Mouse (Mus musculus): ENCODE results near the gene Slc37a4. TPM values are rescaled to one million over a fixed set of nuclear protein-coding genes. Genes with fewer than 3 reads are reported as not detected.
A peak's percentile ranks its signal among the peaks of the same experiment; 100 is the strongest.

The Slc37a4 gene
- polyA plus RNA-seq (2014; fragmentation: Nextera tagmentation; extraction: Ambion mirVana) = 10.8 and 15.5 TPM in 2 replicates

- WGBS = under 1% methylated on average over 41 of the region's 43 CpGs
- Histone ChIP-seq H3K4me1 (ENCODE audit: control insufficient read depth, insufficient read depth, low read length) (peaks cover 3% of the 10 kb centered on the region; the same call in 1 of the 2 replicates), H3K27ac (replicated peaks; ENCODE audit: low read depth, low read length) (0 out of 2 replicates have a peak within 1 kb of the TSS, but pooled peaks have one; percentile 22), H3K9me3 (replicated peaks; ENCODE audit: control insufficient read depth, low read length) (no peaks in the 10 kb centered on the region), H3K36me3 (replicated peaks; ENCODE audit: control insufficient read depth, insufficient read depth, low read depth, low read length) (peaks cover 2% of the 10 kb centered on the region), H3K4me2 (ENCODE audit: low read depth, low read length) (peak within 1 kb of the TSS; percentile 91), H3K27me3 (ENCODE audit: control insufficient read depth, insufficient read depth, low read length) (no peaks in the 10 kb centered on the region), H3K9ac (replicated peaks; ENCODE audit: low read length) (peak within 1 kb of the TSS; percentile 71), H3K4me3 (ENCODE audit: low read depth, low read length) (peak within 1 kb of the TSS; percentile 64)
- ATAC-seq (replicated peaks; ENCODE audit: insufficient number of reproducible peaks, low FRiP score, low TSS enrichment, low read depth) (peak; percentile 97), DNase-seq (ENCODE audit: low spot score) (peak; percentile 91)
These were observed at the start of gene Slc37a4 for GRCm38 (mm10) chr9:44396684-44397411. Slc37a4 (plus strand) TSS chr9:44396852.

GRCm38 (mm10) chr9:44347166-44347565, 49.5 kb upstream of the Slc37a4 start:
- Histone ChIP-seq H3K27me3 (ENCODE audit: control insufficient read depth, insufficient read depth, low read length) (no peaks in the 10 kb centered on the region), H3K4me3 (ENCODE audit: low read depth, low read length) (no peak overlapping the region), H3K4me2 (ENCODE audit: low read depth, low read length) (no peak overlapping the region), H3K4me1 (ENCODE audit: control insufficient read depth, insufficient read depth, low read length) (peaks cover 5% of the 10 kb centered on the region), H3K27ac (replicated peaks; ENCODE audit: low read depth, low read length) (no peak overlapping the region), H3K9ac (replicated peaks; ENCODE audit: low read length) (no peak overlapping the region), H3K36me3 (replicated peaks; ENCODE audit: control insufficient read depth, insufficient read depth, low read depth, low read length) (peaks cover 8% of the 10 kb centered on the region), H3K9me3 (replicated peaks; ENCODE audit: control insufficient read depth, low read length) (no peaks in the 10 kb centered on the region)
- no peak for DNase-seq (ENCODE audit: low spot score)
- 96% methylated on average over 9 of the region's 9 CpGs for WGBS
- no peak for ATAC-seq (replicated peaks; ENCODE audit: insufficient number of reproducible peaks, low FRiP score, low TSS enrichment, low read depth)

GRCm38 (mm10) chr9:44347621-44348020, 49.0 kb upstream of the Slc37a4 start:
- H3K9me3 ChIP-seq (replicated peaks; ENCODE audit: control insufficient read depth, low read length) = no peaks in the 10 kb centered on the region
- H3K27ac ChIP-seq (replicated peaks; ENCODE audit: low read depth, low read length) = no peak overlapping the region
- no peak overlapping the region for H3K9ac ChIP-seq (replicated peaks; ENCODE audit: low read length)
- no peak for ATAC-seq (replicated peaks; ENCODE audit: insufficient number of reproducible peaks, low FRiP score, low TSS enrichment, low read depth)
- no peak overlapping the region for H3K4me3 ChIP-seq (ENCODE audit: low read depth, low read length)
- DNase-seq (ENCODE audit: low spot score) = no peak
- H3K36me3 ChIP-seq (replicated peaks; ENCODE audit: control insufficient read depth, insufficient read depth, low read depth, low read length) = peaks cover 8% of the 10 kb centered on the region
- H3K27me3 ChIP-seq (ENCODE audit: control insufficient read depth, insufficient read depth, low read length) = no peaks in the 10 kb centered on the region
- H3K4me2 ChIP-seq (ENCODE audit: low read depth, low read length) = no peak overlapping the region
- WGBS = 92% methylated on average over 4 of the region's 4 CpGs
- H3K4me1 ChIP-seq (ENCODE audit: control insufficient read depth, insufficient read depth, low read length) = peaks cover 5% of the 10 kb centered on the region

GRCm38 (mm10) chr9:44348546-44348945, 48.1 kb upstream of the Slc37a4 start:
- no peak for DNase-seq (ENCODE audit: low spot score)
- no peak for ATAC-seq (replicated peaks; ENCODE audit: insufficient number of reproducible peaks, low FRiP score, low TSS enrichment, low read depth)
- H3K9me3 ChIP-seq (replicated peaks; ENCODE audit: control insufficient read depth, low read length) = no peaks in the 10 kb centered on the region
- no peak overlapping the region for H3K9ac ChIP-seq (replicated peaks; ENCODE audit: low read length)
- no peak overlapping the region for H3K4me2 ChIP-seq (ENCODE audit: low read depth, low read length)
- WGBS = 90% methylated on average over 4 of the region's 4 CpGs
- no peaks in the 10 kb centered on the region for H3K4me1 ChIP-seq (ENCODE audit: control insufficient read depth, insufficient read depth, low read length)
- H3K36me3 ChIP-seq (replicated peaks; ENCODE audit: control insufficient read depth, insufficient read depth, low read depth, low read length) = peaks cover 8% of the 10 kb centered on the region
- H3K27me3 ChIP-seq (ENCODE audit: control insufficient read depth, insufficient read depth, low read length) = no peaks in the 10 kb centered on the region
- H3K27ac ChIP-seq (replicated peaks; ENCODE audit: low read depth, low read length) = no peak overlapping the region
- no peak overlapping the region for H3K4me3 ChIP-seq (ENCODE audit: low read depth, low read length)

GRCm38 (mm10) chr9:44351396-44351795, 45.3 kb upstream of the Slc37a4 start:
- Histone ChIP-seq H3K36me3 (replicated peaks; ENCODE audit: control insufficient read depth, insufficient read depth, low read depth, low read length) (peaks cover 17% of the 10 kb centered on the region), H3K4me3 (ENCODE audit: low read depth, low read length) (no peak overlapping the region), H3K27ac (replicated peaks; ENCODE audit: low read depth, low read length) (no peak overlapping the region), H3K4me2 (ENCODE audit: low read depth, low read length) (no peak overlapping the region), H3K9me3 (replicated peaks; ENCODE audit: control insufficient read depth, low read length) (no peaks in the 10 kb centered on the region), H3K4me1 (ENCODE audit: control insufficient read depth, insufficient read depth, low read length) (no peaks in the 10 kb centered on the region), H3K27me3 (ENCODE audit: control insufficient read depth, insufficient read depth, low read length) (no peaks in the 10 kb centered on the region), H3K9ac (replicated peaks; ENCODE audit: low read length) (no peak overlapping the region)
- no peak for ATAC-seq (replicated peaks; ENCODE audit: insufficient number of reproducible peaks, low FRiP score, low TSS enrichment, low read depth)
- no peak for DNase-seq (ENCODE audit: low spot score)
- WGBS = 93% methylated on average over 4 of the region's 4 CpGs

GRCm38 (mm10) chr9:44352337-44352736, 44.3 kb upstream of the Slc37a4 start:
- no peak overlapping the region for H3K27ac ChIP-seq (replicated peaks; ENCODE audit: low read depth, low read length)
- no peaks in the 10 kb centered on the region for H3K9me3 ChIP-seq (replicated peaks; ENCODE audit: control insufficient read depth, low read length)
- 89% methylated on average over 10 of the region's 10 CpGs for WGBS
- no peaks in the 10 kb centered on the region for H3K4me1 ChIP-seq (ENCODE audit: control insufficient read depth, insufficient read depth, low read length)
- DNase-seq (ENCODE audit: low spot score) (no peak), ATAC-seq (replicated peaks; ENCODE audit: insufficient number of reproducible peaks, low FRiP score, low TSS enrichment, low read depth) (no peak)
- H3K4me2 ChIP-seq (ENCODE audit: low read depth, low read length) = no peak overlapping the region
- no peak overlapping the region for H3K9ac ChIP-seq (replicated peaks; ENCODE audit: low read length)
- H3K27me3 ChIP-seq (ENCODE audit: control insufficient read depth, insufficient read depth, low read length) = no peaks in the 10 kb centered on the region
- no peak overlapping the region for H3K4me3 ChIP-seq (ENCODE audit: low read depth, low read length)
- H3K36me3 ChIP-seq (replicated peaks; ENCODE audit: control insufficient read depth, insufficient read depth, low read depth, low read length) = peaks cover 22% of the 10 kb centered on the region

GRCm38 (mm10) chr9:44353142-44353541, 43.5 kb upstream of the Slc37a4 start:
- no peak overlapping the region for H3K9ac ChIP-seq (replicated peaks; ENCODE audit: low read length)
- no peak for DNase-seq (ENCODE audit: low spot score)
- ATAC-seq (replicated peaks; ENCODE audit: insufficient number of reproducible peaks, low FRiP score, low TSS enrichment, low read depth) = no peak
- no peak overlapping the region for H3K27ac ChIP-seq (replicated peaks; ENCODE audit: low read depth, low read length)
- H3K27me3 ChIP-seq (ENCODE audit: control insufficient read depth, insufficient read depth, low read length) = no peaks in the 10 kb centered on the region
- no peak overlapping the region for H3K4me3 ChIP-seq (ENCODE audit: low read depth, low read length)
- H3K4me2 ChIP-seq (ENCODE audit: low read depth, low read length) = no peak overlapping the region
- no peaks in the 10 kb centered on the region for H3K9me3 ChIP-seq (replicated peaks; ENCODE audit: control insufficient read depth, low read length)
- 89% methylated on average over 6 of the region's 6 CpGs for WGBS
- peaks cover 20% of the 10 kb centered on the region for H3K36me3 ChIP-seq (replicated peaks; ENCODE audit: control insufficient read depth, insufficient read depth, low read depth, low read length)
- H3K4me1 ChIP-seq (ENCODE audit: control insufficient read depth, insufficient read depth, low read length) = no peaks in the 10 kb centered on the region

- DNase-seq (ENCODE audit: low spot score) (peak; percentile 54), ATAC-seq (replicated peaks; ENCODE audit: insufficient number of reproducible peaks, low FRiP score, low TSS enrichment, low read depth) (no peak)
These were observed 39.4 kb upstream of the Slc37a4 start for GRCm38 (mm10) chr9:44357207-44357606.

More at GRCm38 (mm10) chr9:44357207-44357606, 39.4 kb upstream of the Slc37a4 start:
- H3K36me3 ChIP-seq (replicated peaks; ENCODE audit: control insufficient read depth, insufficient read depth, low read depth, low read length) = peaks cover 14% of the 10 kb centered on the region
- no peaks in the 10 kb centered on the region for H3K27me3 ChIP-seq (ENCODE audit: control insufficient read depth, insufficient read depth, low read length)
- H3K9ac ChIP-seq (replicated peaks; ENCODE audit: low read length) = no peak overlapping the region
- no peak overlapping the region for H3K4me3 ChIP-seq (ENCODE audit: low read depth, low read length)
- WGBS = 80% methylated on average over 4 of the region's 4 CpGs
- no peaks in the 10 kb centered on the region for H3K4me1 ChIP-seq (ENCODE audit: control insufficient read depth, insufficient read depth, low read length)
- no peaks in the 10 kb centered on the region for H3K9me3 ChIP-seq (replicated peaks; ENCODE audit: control insufficient read depth, low read length)
- no peak overlapping the region for H3K27ac ChIP-seq (replicated peaks; ENCODE audit: low read depth, low read length)
- H3K4me2 ChIP-seq (ENCODE audit: low read depth, low read length) = no peak overlapping the region

Measured in embryonic facial prominence, embryonic 11.5 days (tissue).